Mouse (Mus musculus) lung, postnatal 10 days (tissue): Measurements from ENCODE around the gene Rfesd.
A peak's percentile ranks its signal among the peaks of the same experiment; 100 is the strongest.

ENCODE experiments used
- DNase-seq: peaks from one replicate; pipeline ENCODE4 v3.0.0; 2021

Gene Rfesd

DNA sequence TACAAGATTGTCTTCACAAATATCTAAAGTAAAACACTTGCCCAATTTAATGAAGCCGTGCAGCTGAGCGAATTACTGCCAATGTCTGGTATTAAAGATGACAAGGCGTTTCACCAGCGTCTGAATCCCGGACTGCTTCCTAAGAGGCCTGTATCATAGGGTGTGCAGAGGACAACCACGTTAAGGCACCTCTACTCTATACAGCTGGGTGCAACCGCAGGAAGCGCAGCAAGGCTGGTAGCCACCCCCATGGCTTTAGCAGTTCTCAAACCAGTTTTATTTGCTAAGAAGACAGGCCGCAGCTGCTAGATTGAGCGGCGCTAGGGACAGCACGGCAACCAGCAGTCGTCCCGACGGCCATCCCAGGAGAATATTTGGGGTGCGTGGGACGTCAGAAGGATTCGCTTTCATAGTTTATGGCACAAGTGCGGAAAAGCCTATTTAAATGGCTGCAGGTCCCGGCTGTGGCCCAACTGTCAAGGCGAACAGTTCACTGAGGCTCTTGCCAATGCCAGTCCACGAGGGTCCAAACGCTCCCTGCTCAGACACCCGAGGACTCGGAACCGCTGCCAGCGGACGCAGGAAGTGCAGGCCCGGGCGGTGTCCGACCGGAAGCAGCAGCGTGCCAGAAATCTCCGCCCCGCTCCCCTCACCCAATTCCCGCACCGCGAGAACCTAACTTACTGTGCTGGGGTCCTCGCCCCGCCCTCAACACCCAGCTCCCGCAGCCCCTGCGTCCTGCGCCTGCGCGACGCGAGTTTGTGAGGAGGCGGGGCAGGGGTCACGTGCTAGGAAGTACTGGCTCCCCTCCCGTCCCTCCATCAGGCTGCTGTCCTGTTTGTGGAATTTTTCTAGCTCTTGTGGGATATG is at the start of gene Rfesd:
TSS of gene Rfesd (minus strand) at position 746 of the 870 bp plus-strand sequence.
- peak; percentile 99 for DNase-seq

GRCm38 (mm10) chr13:76064363-76064945 is 45.9 kb upstream of the Rfesd start:
- DNase-seq, result no peak

GRCm38 (mm10) chr13:76063548-76063947 is 45.0 kb upstream of the Rfesd start:
- no peak for DNase-seq

GRCm38 (mm10) chr13:76062569-76062968 is 44.0 kb upstream of the Rfesd start:
- no peak for DNase-seq

DNA sequence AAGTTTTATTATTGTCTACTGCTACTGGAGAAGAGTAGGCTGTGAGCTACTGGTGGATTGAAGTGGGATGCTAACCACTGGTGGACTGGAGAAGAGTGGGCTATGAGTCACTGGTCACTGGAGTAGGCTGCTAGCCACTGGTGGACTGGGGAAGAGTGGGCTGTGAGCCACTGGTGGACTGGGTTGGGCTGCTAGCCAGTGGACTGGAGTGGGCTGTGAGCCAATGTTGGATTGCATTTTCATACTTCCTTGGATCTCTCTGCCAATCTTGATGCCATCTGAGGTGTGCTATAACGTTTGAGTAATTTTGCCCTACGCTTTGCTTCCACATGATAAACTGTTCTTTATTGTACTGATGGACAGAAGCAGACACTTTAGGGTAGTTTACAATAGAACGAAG is 43.6 kb upstream of the Rfesd start:
- DNase-seq, result no peak

- no peak for DNase-seq
These were observed 41.1 kb upstream of the Rfesd start for GRCm38 (mm10) chr13:76059591-76059990.

DNA sequence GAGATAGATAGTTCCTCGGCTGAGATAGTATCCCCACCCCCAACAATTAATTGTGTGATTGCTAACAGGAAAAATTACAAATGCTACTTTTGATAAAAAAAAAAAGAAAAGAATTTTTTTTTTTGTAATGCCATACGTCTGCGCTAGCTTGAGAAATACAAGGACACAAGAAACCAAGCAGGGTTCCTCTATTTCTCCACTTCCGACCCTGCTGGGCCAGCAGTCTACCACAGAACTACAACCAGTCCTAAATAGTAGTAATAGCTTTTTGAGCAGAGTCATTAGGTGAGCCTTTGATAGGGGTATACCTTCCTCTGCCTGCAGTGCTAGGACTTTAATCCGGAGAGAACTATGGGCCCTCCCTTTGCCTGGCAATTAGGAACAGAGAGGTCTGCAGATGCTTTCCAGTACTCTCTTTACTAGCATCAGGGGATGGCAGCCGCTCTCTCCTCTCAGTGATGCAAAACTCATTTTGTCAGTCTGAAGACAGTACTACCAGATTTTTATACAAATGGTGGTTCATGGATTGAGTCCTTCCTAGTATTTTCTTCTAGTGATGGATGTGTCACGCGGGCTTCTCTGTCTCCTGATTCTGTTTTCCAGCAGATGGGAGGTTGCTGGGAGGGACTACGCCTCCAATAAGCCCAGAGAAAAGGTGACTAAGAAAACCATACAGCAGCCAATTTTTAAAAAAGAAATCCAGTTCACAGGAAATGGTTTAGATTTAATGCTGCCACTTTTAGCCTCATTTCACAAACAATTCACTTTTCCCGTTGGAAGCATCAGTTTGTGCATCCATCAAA is 38.9 kb upstream of the Rfesd start:
- no peak for DNase-seq

GRCm38 (mm10) chr13:76056896-76057266 is 38.4 kb upstream of the Rfesd start, which contains the start of gene Gpr150:
Gene Gpr150 (minus strand): TSS chr13:76056996.
- no peak for DNase-seq

- DNase-seq, result peak; percentile 46
These were observed 37.8 kb upstream of the Rfesd start for GRCm38 (mm10) chr13:76056261-76056724.

DNA sequence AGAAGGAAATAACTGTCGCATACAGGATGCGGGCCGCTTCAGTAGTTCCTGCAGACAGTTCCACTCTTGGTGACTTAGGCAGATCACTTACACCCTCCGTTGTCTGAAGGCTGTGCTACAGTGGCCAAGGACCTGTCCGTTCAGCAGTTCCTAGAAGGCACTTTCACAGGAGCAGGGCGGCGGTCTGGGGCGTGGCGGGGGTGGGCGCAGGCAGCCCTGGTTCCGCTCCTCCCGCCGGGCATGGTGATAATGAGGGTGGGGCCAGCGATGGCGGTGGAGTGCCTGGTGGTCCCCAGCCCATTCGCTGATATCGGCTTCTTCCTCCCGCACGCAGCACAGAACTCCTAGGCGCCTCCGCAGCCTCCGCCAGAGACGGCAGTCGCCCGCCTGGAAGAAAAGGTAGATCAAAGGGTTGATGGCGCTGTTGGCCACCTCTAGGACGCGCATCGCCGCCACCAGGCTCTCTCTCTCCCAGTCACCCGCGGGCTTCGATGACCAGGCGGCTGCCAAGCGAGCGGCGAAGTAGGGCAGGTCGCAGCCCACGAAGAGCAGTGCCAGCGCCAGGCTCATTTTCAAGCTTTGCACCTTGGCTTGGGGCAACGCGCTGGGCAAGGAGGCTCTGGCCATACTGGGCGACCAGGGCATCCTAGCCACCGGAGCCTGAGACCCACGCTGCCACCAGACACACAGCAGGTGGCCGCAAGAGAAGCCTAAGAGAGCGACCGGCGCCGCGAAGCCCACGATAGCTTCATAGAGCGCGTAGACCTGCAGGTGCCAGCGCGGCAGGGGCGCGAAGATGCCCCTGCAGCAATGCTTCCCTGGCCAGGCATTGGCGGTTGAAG is 37.1 kb upstream of the Rfesd start:
- peak; percentile 4 for DNase-seq

DNA sequence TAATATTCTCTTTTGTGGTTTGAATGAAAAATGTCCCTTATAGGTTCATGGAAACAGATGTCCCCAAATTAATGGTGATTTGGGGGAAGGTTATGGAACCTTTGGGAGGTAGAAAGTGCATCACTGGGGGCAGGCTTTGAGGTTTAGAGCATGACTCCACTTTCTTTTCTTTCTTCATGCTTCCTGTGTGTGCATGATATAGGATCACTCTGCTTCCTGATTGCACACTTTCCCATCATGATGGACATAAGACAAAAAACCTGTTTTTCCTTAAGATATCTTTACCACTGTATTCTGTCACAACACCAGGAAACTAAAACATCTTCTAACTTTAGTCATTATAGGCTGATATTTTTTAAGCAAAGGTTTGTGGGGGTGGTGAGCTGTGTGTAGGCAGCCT is 26.5 kb upstream of the Rfesd start:
- DNase-seq, result no peak

GRCm38 (mm10) chr13:76042455-76042854 is 23.9 kb upstream of the Rfesd start:
- DNase-seq, result no peak

DNA sequence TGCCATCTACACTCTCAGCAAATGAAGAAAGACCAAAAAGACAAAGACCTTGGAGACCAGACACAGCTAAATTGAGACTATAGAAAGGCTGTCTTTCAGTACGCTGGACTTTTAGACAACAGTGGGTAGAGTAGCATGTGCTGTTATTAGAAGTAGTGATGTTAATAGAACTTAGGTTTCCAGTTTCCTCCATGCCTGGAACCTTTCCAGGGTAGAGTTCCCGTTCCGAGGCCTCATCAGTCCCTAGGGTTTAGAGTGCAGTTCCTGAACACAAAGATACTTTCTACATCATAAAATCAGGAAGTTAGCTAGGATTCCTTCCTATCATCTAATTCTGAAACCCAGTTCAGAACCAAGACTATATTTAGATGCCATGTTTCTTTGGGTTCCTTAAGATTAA is 6.1 kb upstream of the Rfesd start:
- no peak for DNase-seq

GRCm38 (mm10) chr13:76021782-76022181 is 3.3 kb upstream of the Rfesd start:
- peak; percentile 31 for DNase-seq

DNA sequence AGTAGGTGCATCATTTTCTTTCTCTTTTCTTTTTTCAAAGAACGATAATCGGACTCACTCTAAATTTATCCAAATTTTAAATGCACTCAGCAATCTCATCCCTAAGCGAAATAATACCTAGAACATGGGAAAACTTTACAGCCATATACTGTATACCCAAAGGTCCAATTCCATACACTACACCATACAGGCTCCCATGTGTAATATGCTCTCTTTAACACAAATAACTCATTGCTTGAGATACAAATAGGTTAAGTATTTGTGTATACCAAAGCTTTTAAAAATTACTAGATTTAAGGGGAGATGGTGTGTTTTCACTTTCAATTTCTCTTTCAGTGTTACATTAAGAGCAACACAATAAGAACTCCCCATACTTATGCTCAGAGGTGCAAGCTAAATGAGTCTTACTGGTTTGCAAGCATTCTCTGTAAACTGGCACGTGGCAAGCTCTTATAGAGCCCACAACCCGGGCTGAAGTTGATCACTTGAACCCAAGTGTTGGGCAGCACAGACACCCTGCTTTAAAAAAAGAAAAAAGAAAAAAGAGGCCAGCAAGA is 403 bp upstream of the Rfesd start:
- DNase-seq, result no peak

DNA sequence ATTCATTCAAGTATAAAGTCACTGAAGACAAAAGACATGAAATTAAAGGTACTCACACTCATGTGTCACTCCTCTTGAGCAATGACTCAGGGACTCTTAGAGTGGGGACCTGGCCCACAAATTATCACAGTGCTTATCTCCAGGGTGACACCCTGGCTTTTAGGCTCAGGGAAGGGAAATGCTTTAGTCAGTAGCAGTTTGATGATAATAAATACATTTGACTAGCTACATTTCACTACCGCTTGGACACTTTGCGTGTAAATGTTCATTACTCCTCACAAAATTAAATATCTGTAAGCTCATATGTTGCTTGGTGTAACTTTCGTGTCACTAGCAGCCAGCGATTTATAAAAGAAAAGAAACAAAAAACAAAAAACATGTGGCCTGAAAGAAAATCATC is 1.1 kb downstream of the Rfesd start:
- no peak for DNase-seq

GRCm38 (mm10) chr13:76014511-76014910 is 4.0 kb downstream of the Rfesd start:
- DNase-seq, result no peak

GRCm38 (mm10) chr13:76003272-76003671 is 15.2 kb downstream of the Rfesd start:
- DNase-seq, result no peak

DNA sequence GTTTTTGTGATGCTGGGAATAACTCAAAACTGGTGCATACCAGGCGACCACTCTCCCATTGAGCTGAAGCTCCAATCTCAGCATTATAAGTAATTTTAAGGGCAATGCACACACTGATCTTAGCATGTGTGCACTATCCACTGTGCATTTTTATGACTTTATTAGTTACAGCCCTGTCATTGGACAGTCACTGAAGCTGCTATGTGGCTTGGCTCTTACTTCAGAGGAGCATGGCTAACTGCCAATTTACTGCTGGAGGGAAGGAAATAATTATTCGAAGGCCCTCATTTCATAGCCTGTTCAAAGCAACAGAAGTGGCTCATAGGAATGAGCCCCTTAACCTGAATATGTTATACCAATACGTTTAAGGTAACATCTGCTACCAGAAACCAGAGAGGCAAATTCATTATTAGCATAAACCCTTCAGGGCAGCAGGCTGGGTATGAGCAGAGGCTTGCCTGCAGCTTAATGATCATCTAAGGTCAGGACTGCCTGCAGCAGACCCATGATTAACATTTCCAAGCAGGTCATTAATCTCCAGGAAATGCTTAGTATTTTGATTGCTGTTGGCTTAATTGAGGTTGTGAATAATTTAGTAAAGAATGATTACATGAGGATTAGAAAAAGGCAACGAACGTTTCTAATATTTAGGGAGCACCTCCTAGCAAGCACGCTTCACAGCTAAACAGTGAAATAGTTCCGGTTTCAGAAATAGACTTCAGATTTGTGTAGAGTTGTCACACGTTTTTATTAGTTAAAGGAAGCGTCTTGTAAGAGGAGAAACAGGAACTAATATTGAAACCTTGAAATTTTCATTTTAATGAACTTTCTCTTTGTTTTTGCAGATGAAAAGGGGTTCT is 26.1 kb downstream of the Rfesd start:
- DNase-seq, result peak; percentile 38

GRCm38 (mm10) chr13:75988096-75988495 is 30.4 kb downstream of the Rfesd start:
- peak; percentile 43 for DNase-seq

DNA sequence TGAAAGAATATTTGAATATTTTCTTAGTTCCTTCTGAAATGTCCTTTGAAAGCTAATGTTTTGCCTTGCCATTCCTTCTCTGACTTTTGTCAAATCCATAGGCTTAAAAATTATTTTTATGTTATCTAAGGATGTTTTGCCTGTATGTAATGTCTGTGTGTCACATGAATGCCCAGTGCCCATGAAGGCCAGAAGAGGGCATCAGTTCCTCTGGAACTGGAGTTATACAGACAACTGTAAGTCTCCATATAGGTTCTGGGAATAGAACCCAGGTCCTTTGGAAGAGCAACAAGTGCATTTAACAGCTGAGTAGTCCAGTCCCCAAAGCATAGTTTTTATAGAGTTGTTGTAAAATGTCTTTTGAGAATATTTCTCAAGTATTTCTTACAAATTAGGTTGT is 36.6 kb downstream of the Rfesd start:
- DNase-seq, result no peak
